Mouse (Mus musculus) erythroblast, embryonic 14.5 days (primary cell): Measurements from ENCODE around the gene Zfp385a.

Experiments
- GATA1 ChIP-seq: IDR thresholded peaks from 2 replicates; pipeline ENCODE4 v1.6.1; 2012; ENCODE audit warnings: low read length, inconsistent platforms, mixed read lengths
- TAL1 ChIP-seq: IDR thresholded peaks from 3 replicates; pipeline ENCODE4 v1.6.1; 2012; ENCODE audit warnings: low read length, inconsistent platforms, mixed read lengths

- no peak for TF ChIP-seq TAL1
- TF ChIP-seq GATA1 = no peak
These were observed 40.9 kb downstream of the Zfp385a start for GRCm38 (mm10) chr15:103298861-103299616.
